Mouse (Mus musculus) ES-Bruce4 (cell line): ENCODE measurements around the gene Gtf2i.

Source experiments
- CTCF ChIP-seq: IDR thresholded peaks from one replicate; pipeline ENCODE4 v1.8.1; 2011; ENCODE audit warnings: low read depth, low read length
- POLR2A ChIP-seq: IDR thresholded peaks from one replicate; pipeline ENCODE4 v1.8.1; 2011; ENCODE audit warnings: low read length; ENCODE audit not compliant: insufficient read depth

DNA sequence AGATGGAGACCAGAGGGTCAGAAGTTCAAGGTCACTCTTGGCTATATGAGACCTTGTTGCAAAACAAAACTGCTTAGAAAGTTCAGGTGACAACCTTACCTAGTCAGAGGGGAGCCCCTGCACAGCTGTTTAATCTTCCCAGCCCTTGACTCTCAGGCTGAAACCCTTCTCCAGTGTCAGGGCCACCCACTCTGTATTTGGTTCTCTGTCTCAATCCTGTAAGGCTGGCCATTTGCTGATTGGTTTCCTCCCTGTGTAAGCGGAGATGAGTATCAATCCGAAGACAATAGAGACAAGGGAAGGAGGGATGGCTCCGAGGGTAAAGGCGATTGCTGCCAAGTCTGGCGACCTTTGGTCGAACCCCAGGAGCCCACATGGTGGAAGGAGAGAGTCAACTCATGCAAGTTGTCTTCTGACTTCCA, 25.6 kb upstream of the Gtf2i start:
- TF ChIP-seq CTCF (no peak), POLR2A (no peak)
